Mouse (Mus musculus): ENCODE results near the gene Rassf8. TPM values are rescaled to one million over a fixed set of nuclear protein-coding genes. Genes with fewer than 3 reads are reported as not detected.

Gene Rassf8
- polyA plus RNA-seq, 1 experiment from 2014 or later, result 11.5 TPM

DNA sequence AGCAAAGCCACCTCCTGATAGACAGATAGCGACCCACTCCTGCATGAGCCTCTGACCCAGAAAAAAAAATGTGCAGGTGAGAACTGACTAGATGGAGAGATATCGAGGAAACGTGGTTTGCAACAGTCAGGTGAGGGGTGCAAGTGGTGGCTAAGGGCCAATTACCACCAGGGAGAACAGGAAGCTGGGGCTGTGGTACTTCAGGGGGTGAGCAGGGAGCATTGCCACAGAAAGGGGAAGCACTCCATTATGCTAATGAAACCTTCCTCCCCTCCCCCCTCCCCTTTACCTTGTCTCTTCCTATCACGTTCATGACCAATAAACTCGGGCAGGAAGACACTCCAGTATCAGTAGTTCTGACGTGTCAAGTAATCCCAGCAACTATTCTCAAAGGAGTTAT is 88.8 kb downstream of the Rassf8 start:
- H3K27me3 ChIP-seq (ENCODE audit: control insufficient read depth, insufficient read depth, low read length), result no peaks in the 10 kb centered on the region
- no peak overlapping the region for H3K27ac ChIP-seq (ENCODE audit: low read depth, low read length)
- no peaks in the 10 kb centered on the region for H3K4me1 ChIP-seq (ENCODE audit: control insufficient read depth, insufficient read depth, low read length)
- no peak for ATAC-seq (ENCODE audit: low FRiP score, low TSS enrichment)
- no peaks in the 10 kb centered on the region for H3K36me3 ChIP-seq (ENCODE audit: control insufficient read depth, insufficient read depth, low read length)
- H3K4me3 ChIP-seq (ENCODE audit: low read length), result no peak overlapping the region
- H3K9ac ChIP-seq (ENCODE audit: low read depth, low read length), result no peak overlapping the region
- no peaks in the 10 kb centered on the region for H3K9me3 ChIP-seq (ENCODE audit: control insufficient read depth, low read length)
- H3K4me2 ChIP-seq (replicated peaks; ENCODE audit: low read depth, low read length), result no peak overlapping the region
- WGBS, result 53% methylated on average over 6 of the region's 6 CpGs

- ATAC-seq (ENCODE audit: low FRiP score, low TSS enrichment), result no peak
- Histone ChIP-seq H3K36me3 (ENCODE audit: control insufficient read depth, insufficient read depth, low read length) (no peaks in the 10 kb centered on the region), H3K9me3 (ENCODE audit: control insufficient read depth, low read length) (no peaks in the 10 kb centered on the region), H3K27ac (ENCODE audit: low read depth, low read length) (no peak overlapping the region), H3K4me1 (ENCODE audit: control insufficient read depth, insufficient read depth, low read length) (no peaks in the 10 kb centered on the region), H3K4me2 (replicated peaks; ENCODE audit: low read depth, low read length) (no peak overlapping the region), H3K9ac (ENCODE audit: low read depth, low read length) (no peak overlapping the region), H3K4me3 (ENCODE audit: low read length) (no peak overlapping the region), H3K27me3 (ENCODE audit: control insufficient read depth, insufficient read depth, low read length) (no peaks in the 10 kb centered on the region)
- 65% methylated on average over 5 of the region's 5 CpGs for WGBS
Measured at GRCm38 (mm10) chr6:145845611-145846010, 99.1 kb downstream of the Rassf8 start.

GRCm38 (mm10) chr6:145846076-145846475 is 99.5 kb downstream of the Rassf8 start:
- Histone ChIP-seq H3K27me3 (ENCODE audit: control insufficient read depth, insufficient read depth, low read length) (no peaks in the 10 kb centered on the region), H3K9ac (ENCODE audit: low read depth, low read length) (no peak overlapping the region), H3K9me3 (ENCODE audit: control insufficient read depth, low read length) (no peaks in the 10 kb centered on the region), H3K4me1 (ENCODE audit: control insufficient read depth, insufficient read depth, low read length) (no peaks in the 10 kb centered on the region), H3K27ac (ENCODE audit: low read depth, low read length) (no peak overlapping the region), H3K36me3 (ENCODE audit: control insufficient read depth, insufficient read depth, low read length) (no peaks in the 10 kb centered on the region), H3K4me3 (ENCODE audit: low read length) (no peak overlapping the region), H3K4me2 (replicated peaks; ENCODE audit: low read depth, low read length) (no peak overlapping the region)
- WGBS, result 96% methylated on average over 1 of the region's 1 CpGs
- ATAC-seq (ENCODE audit: low FRiP score, low TSS enrichment), result no peak

- H3K4me3 ChIP-seq (ENCODE audit: low read length), result no peak overlapping the region
- no peak overlapping the region for H3K9ac ChIP-seq (ENCODE audit: low read depth, low read length)
- no peaks in the 10 kb centered on the region for H3K9me3 ChIP-seq (ENCODE audit: control insufficient read depth, low read length)
- H3K36me3 ChIP-seq (ENCODE audit: control insufficient read depth, insufficient read depth, low read length), result no peaks in the 10 kb centered on the region
- 85% methylated on average over 6 of the region's 6 CpGs for WGBS
- ATAC-seq (ENCODE audit: low FRiP score, low TSS enrichment), result no peak
- no peak overlapping the region for H3K27ac ChIP-seq (ENCODE audit: low read depth, low read length)
- H3K4me1 ChIP-seq (ENCODE audit: control insufficient read depth, insufficient read depth, low read length), result no peaks in the 10 kb centered on the region
- no peaks in the 10 kb centered on the region for H3K27me3 ChIP-seq (ENCODE audit: control insufficient read depth, insufficient read depth, low read length)
- H3K4me2 ChIP-seq (replicated peaks; ENCODE audit: low read depth, low read length), result no peak overlapping the region
Measured at GRCm38 (mm10) chr6:145846948-145847347, 100.4 kb downstream of the Rassf8 start.

DNA sequence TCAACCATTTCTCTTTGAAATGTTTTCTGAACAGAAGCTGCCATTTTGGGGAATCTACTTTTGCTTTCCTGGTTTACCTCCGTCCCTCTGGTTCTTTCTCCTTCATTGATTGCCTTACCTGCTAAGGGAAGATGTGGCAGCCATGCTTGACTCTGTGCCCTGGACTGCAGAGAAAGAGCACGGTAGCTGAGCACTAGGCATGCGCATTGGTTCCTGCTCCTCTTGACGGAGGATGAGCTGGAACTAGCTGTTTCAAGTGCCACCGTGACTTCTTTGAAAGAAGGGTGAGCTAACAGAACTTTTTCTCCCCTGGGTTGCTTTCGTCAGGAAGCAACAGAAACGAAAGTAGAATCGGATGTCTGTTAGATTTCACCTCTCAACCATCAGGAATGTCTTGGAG is 101.1 kb downstream of the Rassf8 start:
- ATAC-seq (ENCODE audit: low FRiP score, low TSS enrichment), result no peak

GRCm38 (mm10) chr6:145850789-145851188 is 104.2 kb downstream of the Rassf8 start:
- Histone ChIP-seq H3K27ac (ENCODE audit: low read depth, low read length) (no peak overlapping the region), H3K4me2 (replicated peaks; ENCODE audit: low read depth, low read length) (no peak overlapping the region), H3K9me3 (ENCODE audit: control insufficient read depth, low read length) (no peaks in the 10 kb centered on the region), H3K27me3 (ENCODE audit: control insufficient read depth, insufficient read depth, low read length) (no peaks in the 10 kb centered on the region), H3K4me3 (ENCODE audit: low read length) (no peak overlapping the region), H3K9ac (ENCODE audit: low read depth, low read length) (no peak overlapping the region), H3K4me1 (ENCODE audit: control insufficient read depth, insufficient read depth, low read length) (peaks cover 6% of the 10 kb centered on the region; the same call in 1 of the 2 replicates), H3K36me3 (ENCODE audit: control insufficient read depth, insufficient read depth, low read length) (no peaks in the 10 kb centered on the region)
- ATAC-seq (ENCODE audit: low FRiP score, low TSS enrichment), result no peak
- WGBS, result 76% methylated on average over 2 of the region's 2 CpGs

More for the DNA sequence above, 101.1 kb downstream of the Rassf8 start:
- 78% methylated on average over 8 of the region's 8 CpGs for WGBS
- H3K36me3 ChIP-seq (ENCODE audit: control insufficient read depth, insufficient read depth, low read length), result no peaks in the 10 kb centered on the region
- no peaks in the 10 kb centered on the region for H3K9me3 ChIP-seq (ENCODE audit: control insufficient read depth, low read length)
- H3K4me3 ChIP-seq (ENCODE audit: low read length), result no peak overlapping the region
- H3K9ac ChIP-seq (ENCODE audit: low read depth, low read length), result no peak overlapping the region
- H3K27ac ChIP-seq (ENCODE audit: low read depth, low read length), result no peak overlapping the region
- H3K4me1 ChIP-seq (ENCODE audit: control insufficient read depth, insufficient read depth, low read length), result no peaks in the 10 kb centered on the region
- H3K27me3 ChIP-seq (ENCODE audit: control insufficient read depth, insufficient read depth, low read length), result no peaks in the 10 kb centered on the region
- no peak overlapping the region for H3K4me2 ChIP-seq (replicated peaks; ENCODE audit: low read depth, low read length)

GRCm38 (mm10) chr6:145851956-145852355 is 105.4 kb downstream of the Rassf8 start:
- ATAC-seq (ENCODE audit: low FRiP score, low TSS enrichment), result no peak
- Histone ChIP-seq H3K27ac (ENCODE audit: low read depth, low read length) (no peak overlapping the region), H3K4me1 (ENCODE audit: control insufficient read depth, insufficient read depth, low read length) (peaks cover 12% of the 10 kb centered on the region; the same call in 1 of the 2 replicates), H3K9ac (ENCODE audit: low read depth, low read length) (no peak overlapping the region), H3K9me3 (ENCODE audit: control insufficient read depth, low read length) (no peaks in the 10 kb centered on the region), H3K36me3 (ENCODE audit: control insufficient read depth, insufficient read depth, low read length) (no peaks in the 10 kb centered on the region), H3K27me3 (ENCODE audit: control insufficient read depth, insufficient read depth, low read length) (no peaks in the 10 kb centered on the region), H3K4me2 (replicated peaks; ENCODE audit: low read depth, low read length) (no peak overlapping the region), H3K4me3 (ENCODE audit: low read length) (no peak overlapping the region)
- WGBS, result 66% methylated on average over 11 of the region's 11 CpGs

DNA sequence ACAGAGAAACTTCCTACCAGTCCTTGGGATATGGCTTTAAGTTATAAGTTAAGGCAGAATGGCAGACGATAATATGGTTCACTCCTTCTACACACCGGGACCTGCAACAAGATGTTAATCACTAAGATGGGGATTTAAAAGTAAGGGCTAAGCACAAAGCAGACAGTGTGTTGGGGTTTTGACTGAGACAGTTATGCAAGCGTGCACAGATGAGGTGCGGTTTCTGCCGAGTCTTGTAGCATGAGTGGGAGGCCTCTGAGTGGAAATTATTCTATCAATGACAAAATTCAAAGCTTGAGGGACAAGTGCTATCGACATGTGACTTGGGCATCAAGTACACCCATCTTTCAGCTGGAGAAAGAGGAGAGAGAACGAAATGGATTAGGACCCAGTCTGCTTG is 106.2 kb downstream of the Rassf8 start:
- no peak overlapping the region for H3K9ac ChIP-seq (ENCODE audit: low read depth, low read length)
- H3K4me1 ChIP-seq (ENCODE audit: control insufficient read depth, insufficient read depth, low read length), result peaks cover 12% of the 10 kb centered on the region; the same call in 1 of the 2 replicates
- no peak for ATAC-seq (ENCODE audit: low FRiP score, low TSS enrichment)
- 89% methylated on average over 7 of the region's 7 CpGs for WGBS
- no peaks in the 10 kb centered on the region for H3K36me3 ChIP-seq (ENCODE audit: control insufficient read depth, insufficient read depth, low read length)
- no peaks in the 10 kb centered on the region for H3K27me3 ChIP-seq (ENCODE audit: control insufficient read depth, insufficient read depth, low read length)
- H3K27ac ChIP-seq (ENCODE audit: low read depth, low read length), result no peak overlapping the region
- no peaks in the 10 kb centered on the region for H3K9me3 ChIP-seq (ENCODE audit: control insufficient read depth, low read length)
- H3K4me3 ChIP-seq (ENCODE audit: low read length), result no peak overlapping the region
- no peak overlapping the region for H3K4me2 ChIP-seq (replicated peaks; ENCODE audit: low read depth, low read length)

GRCm38 (mm10) chr6:145853356-145854079 is 107.0 kb downstream of the Rassf8 start:
- no peak for ATAC-seq (ENCODE audit: low FRiP score, low TSS enrichment)
- WGBS, result 88% methylated on average over 10 of the region's 10 CpGs

More at GRCm38 (mm10) chr6:145853356-145854079, 107.0 kb downstream of the Rassf8 start:
- no peak overlapping the region for H3K4me2 ChIP-seq (replicated peaks; ENCODE audit: low read depth, low read length)
- peaks cover 12% of the 10 kb centered on the region; the same call in 1 of the 2 replicates for H3K4me1 ChIP-seq (ENCODE audit: control insufficient read depth, insufficient read depth, low read length)
- H3K36me3 ChIP-seq (ENCODE audit: control insufficient read depth, insufficient read depth, low read length), result no peaks in the 10 kb centered on the region
- H3K9ac ChIP-seq (ENCODE audit: low read depth, low read length), result no peak overlapping the region
- H3K27ac ChIP-seq (ENCODE audit: low read depth, low read length), result no peak overlapping the region
- H3K9me3 ChIP-seq (ENCODE audit: control insufficient read depth, low read length), result no peaks in the 10 kb centered on the region
- no peak overlapping the region for H3K4me3 ChIP-seq (ENCODE audit: low read length)
- H3K27me3 ChIP-seq (ENCODE audit: control insufficient read depth, insufficient read depth, low read length), result no peaks in the 10 kb centered on the region
